Mouse (Mus musculus) kidney, postnatal 4 days (tissue): Measurements from ENCODE around the gene Olfr281.
"Not testable (repeated sequence)": the region's sequence is repeated elsewhere in the genome, so short reads cannot be mapped to it uniquely, and the experiment has no call there.

ENCODE experiments used
- DNase-seq, 2 experiments: peaks; one replicate each; pipeline ENCODE4 v3.0.0; 2021; ENCODE audit warnings: mixed read lengths in 2 of 2

Olfr281 gene

DNA sequence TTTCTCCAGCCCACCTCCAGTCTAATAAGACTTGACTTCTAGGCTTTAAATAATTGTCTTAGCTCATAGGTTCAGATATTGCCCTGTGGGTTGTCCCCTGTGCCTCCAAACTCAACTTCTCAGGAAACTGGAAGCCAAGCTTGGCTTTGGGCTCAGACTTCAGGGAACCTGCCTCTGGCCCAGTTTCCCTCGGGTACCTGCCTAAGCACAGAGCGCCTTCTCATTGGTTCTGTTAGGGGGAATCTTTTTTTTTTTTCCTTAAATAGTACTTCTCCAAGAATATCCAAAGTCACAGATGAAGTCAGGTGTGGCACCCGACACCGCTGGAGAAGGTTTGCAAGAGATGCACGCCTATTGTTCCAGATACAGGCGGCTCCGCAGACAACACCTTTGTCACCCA is at the start of gene Olfr281:
Gene Olfr281, plus strand, starts transcription at position 301 of the 400 bp plus-strand sequence.
- DNase-seq, result no peak

- peak; percentile 74 to 80 for DNase-seq
These were observed 43.9 kb upstream of the Olfr281 start for GRCm38 (mm10) chr15:98408406-98409060.

DNA sequence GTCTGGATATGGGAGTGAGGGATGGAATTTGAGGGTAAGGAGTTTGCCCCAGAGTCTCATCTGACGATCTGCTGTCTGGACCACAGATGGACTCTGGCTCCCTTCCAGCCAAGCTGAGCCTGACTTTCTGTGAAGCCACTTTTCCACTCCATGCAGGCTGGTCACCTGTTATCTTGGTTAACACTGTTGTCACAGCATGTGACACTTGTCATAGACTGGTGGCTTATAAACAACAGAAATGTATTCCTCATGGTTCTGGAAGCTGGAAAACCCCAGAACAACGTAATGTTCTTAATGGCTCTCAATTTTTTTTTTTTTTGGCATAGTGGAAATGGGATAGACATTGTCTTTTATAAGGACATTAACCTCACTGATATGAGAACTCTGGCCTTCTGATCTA is 42.8 kb upstream of the Olfr281 start:
- DNase-seq, result no peak

DNA sequence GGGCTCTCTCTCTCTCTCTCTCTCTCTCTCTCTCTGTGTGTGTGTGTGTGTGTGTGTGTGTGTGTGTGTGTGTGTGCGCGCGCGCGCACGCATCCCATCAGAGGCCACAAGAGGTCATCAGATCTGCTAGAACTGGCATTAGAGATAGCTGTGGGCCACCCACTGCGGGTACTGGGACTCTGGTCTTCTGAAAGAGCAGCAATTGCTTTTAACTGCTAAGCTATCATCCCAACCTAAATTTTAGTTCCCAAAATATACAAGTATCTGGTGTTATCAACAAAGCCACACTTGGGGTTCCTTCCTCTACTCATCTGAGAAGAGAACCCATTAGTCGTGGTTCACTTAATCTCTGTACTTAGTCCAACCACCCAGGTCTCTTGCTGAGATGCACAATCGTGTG is 42.1 kb upstream of the Olfr281 start:
- DNase-seq, result no peak

- no peak for DNase-seq
These were observed 36.4 kb upstream of the Olfr281 start for GRCm38 (mm10) chr15:98415996-98416395.

DNA sequence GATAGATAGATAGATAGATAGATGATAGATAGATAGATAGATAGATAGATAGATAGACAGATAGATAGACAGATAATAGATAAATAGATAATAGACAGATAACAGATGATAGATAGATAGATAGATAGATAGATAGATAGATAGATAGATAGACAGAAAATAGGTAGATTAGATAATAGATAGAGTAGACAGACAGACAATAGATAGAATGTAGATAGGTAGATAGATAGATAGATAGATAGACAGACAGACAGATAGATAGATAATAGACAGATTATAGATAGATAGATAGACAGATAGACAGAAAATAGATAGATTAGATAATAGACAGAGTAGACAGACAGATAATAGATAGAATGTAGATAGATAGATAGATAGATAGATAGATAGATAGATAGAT is 35.6 kb upstream of the Olfr281 start:
- not testable (repeated sequence) for DNase-seq

DNA sequence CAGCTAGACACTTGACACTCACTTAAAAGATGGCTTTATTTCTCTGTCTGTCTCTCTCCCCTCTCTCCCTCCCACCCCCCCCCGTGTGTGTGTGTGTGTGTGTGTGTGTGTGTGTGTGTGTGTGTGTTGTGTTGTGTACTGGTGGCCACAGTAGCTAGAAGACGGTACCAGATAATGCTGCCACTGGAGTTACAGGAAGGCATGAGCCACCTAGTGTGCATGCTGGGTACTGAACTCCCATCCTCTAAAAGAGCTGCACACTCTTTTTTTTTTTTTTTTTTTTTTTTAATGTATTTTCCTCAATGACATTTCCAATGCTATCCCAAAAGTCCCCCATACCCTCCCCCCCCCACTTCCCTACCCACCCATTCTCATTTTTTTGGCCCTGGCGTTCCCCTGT is 35.1 kb upstream of the Olfr281 start:
- peak; percentile 33 to 48 for DNase-seq

GRCm38 (mm10) chr15:98418096-98418495 is 34.3 kb upstream of the Olfr281 start:
- no peak for DNase-seq

DNA sequence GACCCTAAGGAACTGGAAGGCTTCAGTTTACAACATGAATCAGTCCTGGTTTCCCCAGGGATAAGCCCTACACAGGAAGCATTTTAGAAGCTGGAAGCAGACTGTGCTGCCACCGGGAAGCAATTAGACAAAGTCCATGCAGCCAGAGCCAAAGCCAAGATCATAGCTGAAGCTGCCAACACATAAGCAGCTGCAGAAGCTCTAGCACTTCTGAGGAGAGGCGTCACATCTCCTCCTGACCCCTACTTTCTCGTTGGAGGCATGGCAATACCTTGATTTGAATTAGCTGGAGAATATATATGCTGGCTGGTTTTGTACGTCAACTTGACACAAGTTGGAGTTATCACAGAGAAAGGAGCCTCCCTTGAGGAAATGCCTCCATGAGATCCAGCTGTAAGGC is 31.5 kb upstream of the Olfr281 start:
- no peak for DNase-seq

GRCm38 (mm10) chr15:98424326-98424725 is 28.1 kb upstream of the Olfr281 start:
- no peak for DNase-seq

DNA sequence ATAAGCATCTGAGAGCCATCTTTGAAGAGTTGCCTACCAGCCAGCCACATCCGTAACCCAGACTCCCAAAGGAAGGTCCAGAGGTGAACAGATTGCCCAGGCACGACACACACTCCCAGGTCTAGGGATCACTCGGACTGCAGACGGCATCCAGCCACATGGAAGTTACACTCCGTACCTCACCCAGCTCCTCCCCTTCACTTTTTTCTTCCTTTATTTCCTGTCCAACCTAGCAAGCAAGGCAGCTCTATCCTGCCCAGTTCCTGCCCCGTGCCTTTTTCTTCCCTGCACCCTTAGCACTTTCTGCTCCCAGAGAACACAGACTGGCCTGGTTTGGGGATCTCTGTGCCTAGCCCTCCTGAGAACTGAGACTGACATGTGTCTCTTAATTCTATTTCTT is 27.6 kb upstream of the Olfr281 start:
- DNase-seq, result no peak

GRCm38 (mm10) chr15:98425188-98425587 is 27.2 kb upstream of the Olfr281 start:
- DNase-seq, result no peak

- not testable (repeated sequence) for DNase-seq
These were observed 21.5 kb upstream of the Olfr281 start, which contains the start of gene Olfr282 for GRCm38 (mm10) chr15:98430925-98431324. Gene Olfr282, plus strand, starts transcription at chr15:98431225.

DNA sequence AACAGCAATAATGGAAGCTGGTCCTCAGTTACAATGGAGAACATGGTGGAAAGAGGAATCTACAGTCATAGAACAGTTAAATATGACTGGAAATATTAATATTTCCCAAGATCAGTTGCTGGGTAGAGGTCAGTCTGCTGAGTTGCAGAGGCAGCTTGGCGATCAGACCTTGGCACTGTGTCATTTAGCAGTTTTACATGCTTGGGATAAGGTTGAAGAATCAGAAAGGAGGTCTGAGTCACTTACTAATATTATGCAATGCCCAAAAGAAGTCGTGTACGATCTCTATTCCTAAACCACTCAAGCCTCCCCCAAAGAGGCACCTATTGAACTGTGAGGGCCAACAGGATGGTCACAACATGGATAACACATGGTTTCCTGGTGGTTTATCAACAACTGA is 7.8 kb upstream of the Olfr281 start:
- DNase-seq, result no peak

GRCm38 (mm10) chr15:98448521-98448920 is 3.9 kb upstream of the Olfr281 start:
- peak; percentile 34 to 55 for DNase-seq

- DNase-seq, result no peak
These were observed 17.2 kb downstream of the Olfr281 start, which contains the start of gene OR5BS1P for GRCm38 (mm10) chr15:98469596-98469995. Gene OR5BS1P, plus strand, starts transcription at chr15:98469896.

DNA sequence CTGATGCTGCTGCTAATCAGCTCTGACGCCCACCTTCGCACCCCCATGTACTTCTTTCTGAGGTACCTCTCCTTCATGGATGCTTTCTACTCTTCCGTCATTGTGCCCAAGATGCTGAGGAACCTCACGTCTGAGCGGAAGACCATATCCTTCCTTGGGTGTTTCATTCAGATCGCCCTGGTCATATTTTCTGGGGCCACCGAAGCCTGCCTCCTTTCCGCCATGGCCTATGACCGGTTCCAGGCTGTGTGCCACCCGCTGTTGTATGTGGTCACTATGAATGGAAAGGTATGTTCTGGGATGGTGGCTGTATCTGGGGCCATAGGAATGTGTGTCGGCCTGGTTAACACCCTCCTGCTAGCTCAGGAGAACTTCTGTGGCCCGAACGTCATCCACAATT is 19.2 kb downstream of the Olfr281 start:
- DNase-seq, result no peak

GRCm38 (mm10) chr15:98474958-98475357 is 22.6 kb downstream of the Olfr281 start:
- no peak for DNase-seq

DNA sequence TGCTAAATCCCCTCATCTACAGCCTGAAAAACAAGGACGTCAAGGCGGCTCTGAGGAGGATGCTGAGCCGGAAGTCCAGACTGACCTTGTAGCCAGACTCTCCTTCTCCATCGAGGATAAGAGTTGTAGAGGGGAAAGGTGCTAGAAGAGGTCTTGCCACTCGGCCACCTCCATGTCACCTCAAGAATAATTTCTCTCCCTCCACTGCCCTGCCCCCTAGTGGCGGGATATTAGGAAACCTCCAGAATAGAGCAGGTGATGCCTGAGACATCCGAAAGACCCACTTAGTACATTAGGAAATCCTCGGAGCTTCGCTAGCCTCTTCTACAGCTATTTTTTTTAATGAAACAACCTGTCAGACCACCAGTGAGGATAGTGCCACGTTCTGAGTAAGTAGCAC is 23.0 kb downstream of the Olfr281 start:
- DNase-seq, result peak; percentile 68 to 69

- no peak for DNase-seq
These were observed 23.9 kb downstream of the Olfr281 start for GRCm38 (mm10) chr15:98476281-98476680.

- DNase-seq, result no peak
These were observed 27.2 kb downstream of the Olfr281 start for GRCm38 (mm10) chr15:98479568-98480102.

DNA sequence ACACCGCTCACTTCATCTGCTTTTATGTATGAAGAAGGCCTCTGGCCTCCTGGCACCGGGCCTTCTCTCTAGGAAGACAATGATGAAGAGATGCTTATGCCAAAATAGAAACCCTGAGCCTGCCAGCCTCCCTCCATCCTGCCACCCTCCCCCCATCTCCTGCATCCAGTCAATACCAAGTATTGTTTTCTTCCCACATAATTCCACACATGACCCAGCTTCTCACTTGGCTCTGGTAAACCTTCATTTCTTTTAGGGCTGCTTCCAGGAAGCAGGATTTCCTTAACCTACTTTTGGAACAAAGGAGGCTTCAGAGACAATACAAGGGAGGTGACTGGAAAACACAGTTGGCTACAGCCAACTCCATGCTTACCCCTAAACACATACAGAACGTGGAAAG is 30.3 kb downstream of the Olfr281 start, which contains the start of gene Lalba:
Gene Lalba, minus strand, starts transcription at position 21 of the 400 bp plus-strand sequence.
- DNase-seq, result peak; percentile 14 to 30

DNA sequence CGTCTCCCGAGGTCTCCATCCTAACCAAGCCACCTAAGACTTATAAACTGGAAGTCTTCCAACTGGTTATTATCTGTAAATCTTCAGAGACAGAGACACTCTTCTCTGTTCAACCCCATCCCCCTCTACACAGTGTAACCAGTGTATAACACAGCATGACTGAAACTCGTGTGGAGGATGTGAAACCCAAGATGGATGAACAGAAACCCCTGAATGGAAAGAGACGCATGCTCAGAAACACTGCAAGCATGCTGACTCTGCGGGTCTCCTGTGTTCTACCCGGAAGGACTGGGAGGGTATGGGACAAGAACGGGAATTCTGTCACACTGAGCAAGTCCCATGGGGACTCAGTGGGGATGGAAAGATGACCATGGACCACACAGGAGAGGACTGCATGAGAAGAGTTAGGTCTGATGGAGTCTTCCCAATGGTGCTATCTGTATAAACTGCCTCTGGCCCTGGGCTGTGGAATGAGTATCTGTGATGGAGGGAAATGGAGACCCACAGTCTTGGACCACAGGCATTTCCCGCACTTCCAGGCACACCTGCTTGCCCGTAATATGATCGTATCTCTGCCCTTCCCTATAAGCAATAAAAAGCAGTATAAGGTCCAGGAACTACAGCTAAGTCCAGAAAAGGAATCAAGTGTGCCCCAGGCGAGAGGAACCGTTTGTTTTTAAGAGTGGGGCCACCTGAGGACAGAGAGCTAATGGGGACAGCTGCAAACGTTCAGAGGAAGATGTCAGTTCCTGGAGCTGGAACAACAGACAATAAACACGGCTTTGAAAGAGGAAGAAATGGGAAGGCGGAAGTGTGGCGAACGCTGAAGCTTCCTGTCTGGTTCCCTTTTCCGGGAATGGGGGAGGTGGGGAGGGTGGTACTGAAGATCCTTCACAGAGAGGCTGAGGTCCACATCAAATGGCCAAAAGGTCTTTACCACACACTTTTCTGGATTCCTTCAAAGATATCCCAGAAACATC is 31.8 kb downstream of the Olfr281 start:
- DNase-seq, result peak; percentile 55 to 66
